3 mouse cellular contexts compared by ENCODE assay signal in the genomic region with DNA sequence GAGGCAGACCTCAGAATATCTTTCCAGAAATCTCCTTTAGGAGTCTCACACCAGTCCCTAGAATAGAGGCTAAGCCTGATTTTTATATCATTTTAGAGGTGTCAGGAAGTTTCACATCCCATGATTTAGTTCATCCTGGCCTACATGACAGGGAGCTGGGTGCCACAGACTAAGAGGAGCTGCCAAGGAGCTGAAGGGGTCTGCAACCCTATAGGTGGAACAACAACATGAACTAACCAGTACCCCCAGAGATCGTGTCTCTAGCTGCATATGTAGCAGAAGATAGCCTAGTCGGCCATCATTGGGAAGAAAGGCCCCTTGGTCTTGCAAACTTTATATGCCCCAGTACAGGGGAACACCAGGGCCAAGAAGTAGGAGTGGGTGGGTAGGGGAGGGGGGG. TPM values are rescaled to one million over a fixed set of nuclear protein-coding genes. Genes with fewer than 3 reads are reported as not detected.
"Had no signal": no experiment of that assay in that cellular context is flagged by ENCODE, and none has a peak within 500 bp of the region (broad histone marks: within the 10 kb centered on the region; RNA-seq: fewer than 3 reads in every experiment).

No protein-coding gene starts in this region.

RNA-seq across cellular contexts. Expression of gene Cd247, which starts 26.0 kb away (rescaled TPM):
- total RNA-seq: layer of hippocampus, postnatal 14 days; left cerebral cortex, adult 18-20 months; left cerebral cortex, postnatal 10 days had no signal
